Mouse (Mus musculus): ENCODE data around the gene Gm10570.

DNA sequence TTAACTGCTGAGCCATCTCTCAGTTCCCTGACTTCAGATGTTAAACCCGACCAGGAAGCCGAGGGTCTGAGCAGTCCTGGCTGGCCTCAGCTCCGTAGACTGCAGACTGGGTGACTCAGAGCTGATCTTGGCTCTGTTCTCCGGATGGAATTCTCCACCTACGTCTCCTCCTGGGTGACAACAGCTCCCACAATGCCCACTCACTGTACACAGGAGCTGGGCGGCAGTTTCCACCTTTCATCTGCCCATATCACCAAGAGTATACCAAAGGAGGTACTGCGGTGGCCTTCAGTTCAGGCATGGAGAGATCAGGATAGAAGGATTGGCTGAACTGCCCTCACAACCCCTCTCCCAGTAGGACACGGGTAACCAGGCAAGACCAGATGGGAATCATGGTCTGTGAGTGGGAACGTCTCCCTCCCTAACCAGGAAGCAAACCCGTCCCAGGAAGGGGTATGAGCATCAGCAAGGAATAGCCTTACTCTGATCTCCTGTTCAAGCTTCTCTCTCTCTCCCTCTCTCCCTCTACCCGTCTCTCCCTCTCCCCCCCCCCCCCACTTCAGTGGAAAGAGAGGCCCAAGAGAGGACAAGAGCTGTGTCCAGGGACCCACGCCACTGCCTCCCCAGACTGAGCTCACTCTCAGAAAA is 34.7 kb downstream of the Gm10570 start:
- TF ChIP-seq CTCF (IDR thresholded peaks at IDR 0.05; ENCODE audit: extremely low read depth, insufficient read depth, insufficient read length, insufficient replicate concordance) (no peak), POLR2A (IDR thresholded peaks at IDR 0.05; ENCODE audit: low read depth, low read length) (no peak)

Data from spleen, adult 2 months (tissue).